Mouse (Mus musculus) retina, postnatal 7 days (tissue): Measurements from ENCODE around the gene Marveld2.

Source experiments
- DNase-seq: peaks from one replicate; pipeline ENCODE4 v3.0.0-alpha.2; 2012; ENCODE audit warnings: low read depth, low spot score

Gene Marveld2

GRCm38 (mm10) chr13:100600317-100600716, 16.5 kb downstream of the Marveld2 start:
- no peak for DNase-seq

GRCm38 (mm10) chr13:100597284-100597683, 19.5 kb downstream of the Marveld2 start:
- no peak for DNase-seq

GRCm38 (mm10) chr13:100595552-100595885, 21.3 kb downstream of the Marveld2 start:
- no peak for DNase-seq

GRCm38 (mm10) chr13:100594838-100595551, 21.8 kb downstream of the Marveld2 start:
- DNase-seq = no peak

- peak; percentile 30 for DNase-seq
Observed at GRCm38 (mm10) chr13:100594041-100594792, 22.6 kb downstream of the Marveld2 start.

- no peak for DNase-seq
Observed at GRCm38 (mm10) chr13:100588646-100589045, 28.1 kb downstream of the Marveld2 start.

- no peak for DNase-seq
Observed at GRCm38 (mm10) chr13:100582144-100582543, 34.6 kb downstream of the Marveld2 start.

GRCm38 (mm10) chr13:100581701-100582100, 35.1 kb downstream of the Marveld2 start:
- DNase-seq = no peak

GRCm38 (mm10) chr13:100579951-100580350, 36.8 kb downstream of the Marveld2 start:
- DNase-seq = no peak

GRCm38 (mm10) chr13:100579220-100579619, 37.6 kb downstream of the Marveld2 start:
- no peak for DNase-seq

- DNase-seq = no peak
Observed at GRCm38 (mm10) chr13:100575950-100576349, 40.8 kb downstream of the Marveld2 start.

GRCm38 (mm10) chr13:100570713-100571112, 46.1 kb downstream of the Marveld2 start:
- DNase-seq = no peak

- DNase-seq = no peak
Observed at GRCm38 (mm10) chr13:100568359-100568758, 48.4 kb downstream of the Marveld2 start.

- no peak for DNase-seq
Observed at GRCm38 (mm10) chr13:100559449-100559848, 57.3 kb downstream of the Marveld2 start.

GRCm38 (mm10) chr13:100557011-100557410, 59.8 kb downstream of the Marveld2 start:
- DNase-seq = no peak

- DNase-seq = no peak
Observed at GRCm38 (mm10) chr13:100553042-100553437, 63.7 kb downstream of the Marveld2 start.

- peak; percentile 17 for DNase-seq
Observed at GRCm38 (mm10) chr13:100552369-100553041, 64.3 kb downstream of the Marveld2 start, which contains the start of gene Ocln. Gene Ocln, minus strand, starts transcription at chr13:100552718.

GRCm38 (mm10) chr13:100552009-100552368, 64.8 kb downstream of the Marveld2 start:
- DNase-seq = no peak

GRCm38 (mm10) chr13:100551371-100552008, 65.3 kb downstream of the Marveld2 start:
- DNase-seq = no peak

- no peak for DNase-seq
Observed at GRCm38 (mm10) chr13:100547269-100547668, 69.5 kb downstream of the Marveld2 start.
